In the genomic region with DNA sequence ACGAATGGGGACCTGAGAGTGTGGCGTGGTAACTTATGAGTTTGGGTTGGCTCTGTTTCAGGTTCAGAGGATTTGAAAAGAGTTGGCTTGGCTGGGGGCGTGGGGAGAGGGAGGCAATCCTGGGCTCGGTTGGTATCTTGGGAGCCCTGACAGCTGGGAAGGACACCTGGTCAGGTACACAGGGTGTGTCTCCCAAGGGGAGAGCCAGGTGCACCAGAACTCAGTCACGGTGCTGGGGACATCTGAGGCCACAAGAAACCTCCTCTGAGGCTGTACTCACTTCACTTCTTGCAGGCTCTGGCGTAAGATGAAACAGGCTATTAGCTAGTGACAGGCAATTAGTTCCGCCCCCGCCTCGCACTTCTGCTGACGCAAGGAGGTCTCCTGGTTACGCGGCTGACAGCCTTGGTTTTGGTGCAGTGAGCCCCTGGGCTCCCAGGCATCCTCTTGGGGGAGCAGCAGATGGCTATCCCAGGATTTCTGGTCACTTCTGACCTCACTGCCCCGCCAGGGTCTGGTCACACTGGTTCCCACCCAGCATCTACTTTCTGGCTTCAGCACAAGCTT, we compare ENCODE assay signal across 10 mouse cellular contexts. TPM values are rescaled to one million over a fixed set of nuclear protein-coding genes. Genes with fewer than 3 reads are reported as not detected.
DNase-seq lines count a peak whose midpoint lies in the region; ATAC-seq and TF ChIP-seq lines count a peak whose summit lies in the region.
"Had no signal": no experiment of that assay in that cellular context is flagged by ENCODE, and none has a peak within 500 bp of the region (broad histone marks: within the 10 kb centered on the region; RNA-seq: fewer than 3 reads in every experiment).

No protein-coding gene starts in this region.

- H3K4me3 ChIP-seq in left cerebral cortex, adult 2 months = no peak overlapping the region
- no peak overlapping the region for H3K4me3 ChIP-seq in embryonic facial prominence, embryonic 12.5 days
- no peak overlapping the region for H3K4me3 ChIP-seq in intestine, embryonic 16.5 days (ENCODE audit: low read length)
- no peak overlapping the region for H3K4me3 ChIP-seq in midbrain, embryonic 16.5 days (ENCODE audit: low read depth, low read length)
- H3K4me3 ChIP-seq: erythroblast, embryonic 14.5 days; liver, embryonic 13.5 days had no signal

- peak; percentile 37 to 73 for DNase-seq in left cerebral cortex, adult 2 months (ENCODE audit: extremely low spot score in 1 of 2, low spot score in 2 of 2)
- DNase-seq in left cerebral cortex, postnatal 36 days (ENCODE audit: low spot score in 2 of 2) = no peak
- DNase-seq in thymus, postnatal 36 days = no peak
- no peak for DNase-seq in heart, adult 18-20 months
- no peak for DNase-seq in heart, postnatal 25 days (ENCODE audit: low spot score)
- DNase-seq: liver, embryonic 13.5 days had no signal

- ATAC-seq in embryonic facial prominence, embryonic 12.5 days (ENCODE audit: insufficient number of reproducible peaks, insufficient read depth, low FRiP score, low TSS enrichment) = no peak
- peak; percentile 52; the same call in 1 of the 2 replicates for ATAC-seq in intestine, embryonic 16.5 days
- ATAC-seq in midbrain, embryonic 16.5 days = 0 out of 2 replicates have a peak, but pooled peaks have one; percentile 9

- no peaks in the 10 kb centered on the region for H3K36me3 ChIP-seq in embryonic facial prominence, embryonic 12.5 days
- no peaks in the 10 kb centered on the region for H3K36me3 ChIP-seq in intestine, embryonic 16.5 days (ENCODE audit: control insufficient read depth, insufficient read depth, low read length)
- H3K36me3 ChIP-seq in midbrain, embryonic 16.5 days (ENCODE audit: control insufficient read depth, insufficient read depth, low read length) = no peaks in the 10 kb centered on the region

- peaks cover 62% of the 10 kb centered on the region for H3K4me1 ChIP-seq in embryonic facial prominence, embryonic 12.5 days
- H3K4me1 ChIP-seq in intestine, embryonic 16.5 days (ENCODE audit: control insufficient read depth, insufficient read depth, low read length) = peaks cover 11% of the 10 kb centered on the region
- H3K4me1 ChIP-seq in midbrain, embryonic 16.5 days (ENCODE audit: control insufficient read depth, insufficient read depth, low read length) = peaks cover 60% of the 10 kb centered on the region

- H3K27me3 ChIP-seq in embryonic facial prominence, embryonic 12.5 days = 0 out of 2 replicates have a peak, but pooled peaks cover 3% of the 10 kb centered on the region
- H3K27me3 ChIP-seq in intestine, embryonic 16.5 days (replicated peaks; ENCODE audit: control insufficient read depth, insufficient read depth, low read length) = no peaks in the 10 kb centered on the region
- H3K27me3 ChIP-seq in midbrain, embryonic 16.5 days (ENCODE audit: control insufficient read depth, insufficient read depth, low read depth, low read length) = no peaks in the 10 kb centered on the region
- H3K27me3 ChIP-seq: liver, embryonic 13.5 days had no signal

- no peak for TF ChIP-seq CTCF in left cerebral cortex, adult 2 months (IDR thresholded peaks at IDR 0.05)

- 24% methylated on average over 13 of the region's 13 CpGs for WGBS in embryonic facial prominence, embryonic 12.5 days
- 41% methylated on average over 13 of the region's 13 CpGs for WGBS in intestine, embryonic 16.5 days
- 17% methylated on average over 13 of the region's 13 CpGs for WGBS in midbrain, embryonic 16.5 days

- no peak overlapping the region for H3K27ac ChIP-seq in left cerebral cortex, adult 2 months
- H3K27ac ChIP-seq in embryonic facial prominence, embryonic 12.5 days = 0 out of 2 replicates have a peak overlapping the region, but pooled peaks have one; percentile 36
- H3K27ac ChIP-seq in intestine, embryonic 16.5 days (ENCODE audit: low read length) = no peak overlapping the region
- peak overlapping the region; percentile 86; the same call in 1 of the 2 replicates for H3K27ac ChIP-seq in midbrain, embryonic 16.5 days (ENCODE audit: low read length)
- H3K27ac ChIP-seq: liver, embryonic 13.5 days had no signal

- no peak overlapping the region for H3K9ac ChIP-seq in embryonic facial prominence, embryonic 12.5 days
- H3K9ac ChIP-seq in intestine, embryonic 16.5 days (ENCODE audit: low read depth, low read length) = no peak overlapping the region
- peak overlapping the region; percentile 42; the same call in 1 of the 2 replicates for H3K9ac ChIP-seq in midbrain, embryonic 16.5 days (ENCODE audit: low read depth, low read length)
- H3K9ac ChIP-seq: liver, embryonic 13.5 days had no signal

- intact Hi-C loops in left cerebral cortex, adult 2 months (cut with DNase I) = no loop called here
- intact Hi-C loops in left cerebral cortex, postnatal 36 days (cut with DNase I) = no loop called here
- intact Hi-C loops in heart, postnatal 25 days (cut with DNase I) = no loop called here

- 0 out of 2 replicates have a peak overlapping the region, but pooled peaks have one; percentile 11 for H3K4me2 ChIP-seq in embryonic facial prominence, embryonic 12.5 days (replicated peaks)
- no peak overlapping the region for H3K4me2 ChIP-seq in intestine, embryonic 16.5 days (ENCODE audit: low read depth, low read length)
- H3K4me2 ChIP-seq in midbrain, embryonic 16.5 days (ENCODE audit: low read length) = peak overlapping the region; percentile 34
- H3K4me2 ChIP-seq: liver, embryonic 13.5 days had no signal

- no peaks in the 10 kb centered on the region for H3K9me3 ChIP-seq in embryonic facial prominence, embryonic 12.5 days
- H3K9me3 ChIP-seq in intestine, embryonic 16.5 days (ENCODE audit: control insufficient read depth, low read length) = no peaks in the 10 kb centered on the region
- no peaks in the 10 kb centered on the region for H3K9me3 ChIP-seq in midbrain, embryonic 16.5 days (replicated peaks; ENCODE audit: control insufficient read depth, low read length, poor library complexity, severe bottlenecking)
- H3K9me3 ChIP-seq: liver, embryonic 13.5 days had no signal

RNA-seq across cellular contexts. Expression of a gene that starts 24.9 kb away (rescaled TPM):
- 1 to 10 TPM; 6.8 to 7.1 TPM for total RNA-seq in left cerebral cortex, adult 2 months (2021)
- total RNA-seq in left cerebral cortex, postnatal 36 days (2021) = 1 to 10 TPM; 5.6 to 8.6 TPM
- 1.1 and 1.2 TPM in 2 replicates for polyA plus RNA-seq in embryonic facial prominence, embryonic 12.5 days (2016; fragmentation: Nextera tagmentation; extraction: Ambion mirVana)
- polyA plus RNA-seq in intestine, embryonic 16.5 days (2015; fragmentation: Nextera tagmentation; extraction: Ambion mirVana) = 3.1 and 3.2 TPM in 2 replicates
- polyA plus RNA-seq in midbrain, embryonic 16.5 days (2015; fragmentation: Nextera tagmentation; extraction: Ambion mirVana) = 1.0 and 1.1 TPM in 2 replicates
- total RNA-seq in heart, adult 18-20 months (2021) = 1 to 10 TPM; 2.0 to 3.1 TPM
- total RNA-seq in heart, postnatal 25 days (2021) = 1 to 10 TPM; 1.3 to 1.4 TPM

Comparison
In these comparisons a context has a peak if more than half of its experiments do, and no peak if none do; other contexts are left out.
1. DNase-seq: peak in left cerebral cortex, adult 2 months (2 of 2); none in left cerebral cortex, postnatal 36 days (0 of 2), thymus, postnatal 36 days (0 of 2), heart, adult 18-20 months (0 of 2) and heart, postnatal 25 days (single experiment).
2. H3K27ac ChIP-seq: peak in embryonic facial prominence, embryonic 12.5 days (single experiment) and midbrain, embryonic 16.5 days (single experiment); none in left cerebral cortex, adult 2 months (single experiment) and intestine, embryonic 16.5 days (single experiment).